Mouse (Mus musculus) megakaryocyte, embryonic 14.5 days (primary cell): Measurements from ENCODE around the gene Fzd2. TPM values are rescaled to one million over a fixed set of nuclear protein-coding genes. Genes with fewer than 3 reads are reported as not detected.
"Not testable (repeated sequence)": the region's sequence is repeated elsewhere in the genome, so short reads cannot be mapped to it uniquely, and the experiment has no call there.

Source experiments
- H3K27me3 ChIP-seq: replicated peaks from 2 replicates; pipeline ENCODE3; 2012; ENCODE audit warnings: inconsistent platforms
- H3K36me3 ChIP-seq: replicated peaks from 2 replicates; pipeline ENCODE3; 2012; ENCODE audit warnings: low read length, inconsistent platforms, mixed read lengths
- H3K4me1 ChIP-seq: 2 replicates; pipeline ENCODE4 v1.6.1; 2012; ENCODE audit warnings: inconsistent platforms
- H3K4me3 ChIP-seq: replicated peaks from 2 replicates; pipeline ENCODE3; 2012; ENCODE audit warnings: moderate library complexity, mild to moderate bottlenecking, inconsistent platforms
- H3K9me3 ChIP-seq: 2 replicates; pipeline ENCODE4 v1.6.1; 2012; ENCODE audit warnings: inconsistent platforms
- FLI1 ChIP-seq: IDR thresholded peaks from 2 replicates; pipeline ENCODE4 v1.6.1; 2012; ENCODE audit warnings: low read length, inconsistent platforms, mixed read lengths
- GATA1 ChIP-seq: IDR thresholded peaks from 3 replicates; pipeline ENCODE4 v1.6.1; 2012; ENCODE audit warnings: mixed read lengths, low read length, inconsistent platforms, borderline replicate concordance
- polyA plus RNA-seq: library from polyadenylated mRNA; stranded (reverse); fragments of >175 nt; gene quantifications from 2 replicates; pipeline ENCODE4 v1.2.3, GENCODE M21; 2012; ENCODE audit warnings: low replicate concordance; ENCODE audit not compliant: insufficient read depth

Gene Fzd2
- polyA plus RNA-seq, 1 experiment = 1.2 TPM

GRCm38 (mm10) chr11:102604777-102605552 is 769 bp downstream of the Fzd2 start:
- Histone ChIP-seq H3K27me3 (peaks cover 76% of the 10 kb centered on the region), H3K36me3 (no peaks in the 10 kb centered on the region), H3K4me1 (peaks cover 35% of the 10 kb centered on the region), H3K9me3 (peaks cover 10% of the 10 kb centered on the region), H3K4me3 (peak overlapping the region; percentile 90)
- no peak for TF ChIP-seq GATA1
- no peak for TF ChIP-seq FLI1

GRCm38 (mm10) chr11:102605553-102606416 is 1.6 kb downstream of the Fzd2 start:
- H3K4me1 ChIP-seq = peaks cover 39% of the 10 kb centered on the region
- peaks cover 84% of the 10 kb centered on the region for H3K27me3 ChIP-seq
- no peaks in the 10 kb centered on the region for H3K36me3 ChIP-seq
- peaks cover 10% of the 10 kb centered on the region for H3K9me3 ChIP-seq
- TF ChIP-seq GATA1 = no peak
- no peak for TF ChIP-seq FLI1
- peak overlapping the region; percentile 90 for H3K4me3 ChIP-seq

GRCm38 (mm10) chr11:102606751-102607171 is 2.6 kb downstream of the Fzd2 start:
- H3K36me3 ChIP-seq = no peaks in the 10 kb centered on the region
- H3K9me3 ChIP-seq = peaks cover 10% of the 10 kb centered on the region
- peaks cover 84% of the 10 kb centered on the region for H3K27me3 ChIP-seq
- H3K4me1 ChIP-seq = peaks cover 49% of the 10 kb centered on the region
- no peak overlapping the region for H3K4me3 ChIP-seq
- TF ChIP-seq GATA1 = no peak
- TF ChIP-seq FLI1 = no peak

GRCm38 (mm10) chr11:102607201-102607600 is 3.0 kb downstream of the Fzd2 start:
- not testable (repeated sequence) for H3K36me3 ChIP-seq, H3K4me3 ChIP-seq
- Histone ChIP-seq H3K4me1 (peaks cover 53% of the 10 kb centered on the region), H3K27me3 (peaks cover 83% of the 10 kb centered on the region), H3K9me3 (peaks cover 10% of the 10 kb centered on the region)

GRCm38 (mm10) chr11:102607686-102608548 is 3.7 kb downstream of the Fzd2 start:
- Histone ChIP-seq H3K36me3 (no peaks in the 10 kb centered on the region), H3K27me3 (peaks cover 81% of the 10 kb centered on the region), H3K4me3 (no peak overlapping the region)

GRCm38 (mm10) chr11:102608691-102609090 is 4.5 kb downstream of the Fzd2 start:
- H3K27me3 ChIP-seq = peaks cover 76% of the 10 kb centered on the region
- TF ChIP-seq FLI1 (no peak), GATA1 (no peak)

More at GRCm38 (mm10) chr11:102607686-102608548, 3.7 kb downstream of the Fzd2 start:
- TF ChIP-seq GATA1 (no peak), FLI1 (no peak)
- H3K9me3 ChIP-seq = peaks cover 10% of the 10 kb centered on the region
- H3K4me1 ChIP-seq = peaks cover 50% of the 10 kb centered on the region

GRCm38 (mm10) chr11:102609483-102609882 is 5.3 kb downstream of the Fzd2 start:
- Histone ChIP-seq H3K36me3 (no peaks in the 10 kb centered on the region), H3K9me3 (peaks cover 10% of the 10 kb centered on the region), H3K4me3 (no peak overlapping the region), H3K4me1 (peaks cover 35% of the 10 kb centered on the region), H3K27me3 (peaks cover 73% of the 10 kb centered on the region)
- TF ChIP-seq GATA1 (no peak), FLI1 (no peak)

More at GRCm38 (mm10) chr11:102608691-102609090, 4.5 kb downstream of the Fzd2 start:
- Histone ChIP-seq H3K4me3 (no peak overlapping the region), H3K9me3 (peaks cover 10% of the 10 kb centered on the region), H3K36me3 (no peaks in the 10 kb centered on the region), H3K4me1 (peaks cover 43% of the 10 kb centered on the region)

- no peak for TF ChIP-seq GATA1
- no peak for TF ChIP-seq FLI1
- peaks cover 69% of the 10 kb centered on the region for H3K27me3 ChIP-seq
- no peak overlapping the region for H3K4me3 ChIP-seq
- peaks cover 10% of the 10 kb centered on the region for H3K9me3 ChIP-seq
- H3K4me1 ChIP-seq = peaks cover 28% of the 10 kb centered on the region
- no peaks in the 10 kb centered on the region for H3K36me3 ChIP-seq
Measured at GRCm38 (mm10) chr11:102610260-102610659, 6.1 kb downstream of the Fzd2 start.

GRCm38 (mm10) chr11:102610675-102611316 is 6.6 kb downstream of the Fzd2 start:
- peaks cover 67% of the 10 kb centered on the region for H3K27me3 ChIP-seq
- H3K36me3 ChIP-seq = no peaks in the 10 kb centered on the region
- H3K4me3 ChIP-seq = no peak overlapping the region
- TF ChIP-seq GATA1 (no peak), FLI1 (no peak)
- peaks cover 22% of the 10 kb centered on the region for H3K4me1 ChIP-seq
- H3K9me3 ChIP-seq = peaks cover 4% of the 10 kb centered on the region
